In genomic region chr10:122342356-122342755, GRCm38 (mm10) we compare ENCODE assay signal across 17 mouse cellular contexts.
A peak's percentile ranks its signal among the peaks of the same experiment; 100 is the strongest.
DNase-seq lines count a peak whose midpoint lies in the region; ATAC-seq and TF ChIP-seq lines count a peak whose summit lies in the region.
"Had no signal": no experiment of that assay in that cellular context is flagged by ENCODE, and none has a peak within 500 bp of the region (broad histone marks: within the 10 kb centered on the region; RNA-seq: fewer than 3 reads in every experiment).

No protein-coding gene starts in this region.

- no peak overlapping the region for H3K27ac ChIP-seq in heart, embryonic 14.5 days (replicated peaks in 1 of 2; ENCODE audit: control insufficient read depth in 1 of 2, insufficient read depth in 1 of 2, low read depth in 2 of 2, low read length in 2 of 2)
- H3K27ac ChIP-seq in kidney, embryonic 15.5 days, result no peak overlapping the region
- H3K27ac ChIP-seq in lung, postnatal 0 days (ENCODE audit: low read length), result no peak overlapping the region
- H3K27ac ChIP-seq: forebrain, embryonic 10.5 days; hindbrain, embryonic 14.5 days; neural tube, embryonic 13.5 days had no signal

- no peak overlapping the region for H3K9ac ChIP-seq in heart, embryonic 14.5 days (ENCODE audit: low read length)
- H3K9ac ChIP-seq in kidney, embryonic 15.5 days, result no peak overlapping the region
- H3K9ac ChIP-seq in lung, postnatal 0 days (replicated peaks; ENCODE audit: low read depth), result no peak overlapping the region
- H3K9ac ChIP-seq: forebrain, postnatal 0 days; hindbrain, embryonic 14.5 days; neural tube, embryonic 13.5 days had no signal

- TF ChIP-seq EP300 in lung, postnatal 0 days (IDR thresholded peaks at IDR 0.05), result no peak

- no peak for DNase-seq in heart, postnatal 14 days
- DNase-seq in kidney, adult 18-20 months, result no peak
- DNase-seq in lung, postnatal 0 days (ENCODE audit: low spot score), result peak; percentile 43
- no peak for DNase-seq in lung, adult 18-20 months
- no peak for DNase-seq in right cerebral cortex, postnatal 25 days
- DNase-seq: cerebellum, adult 8-10 months; forebrain, postnatal 0 days; heart, postnatal 10 days; midbrain, embryonic 14.5 days; right cerebral cortex, adult 18-20 months; thymus, postnatal 14 days had no signal

- H3K9me3 ChIP-seq in heart, embryonic 14.5 days (ENCODE audit: control insufficient read depth, low read length), result no peaks in the 10 kb centered on the region
- H3K9me3 ChIP-seq in kidney, embryonic 15.5 days (replicated peaks), result no peaks in the 10 kb centered on the region
- H3K9me3 ChIP-seq in lung, postnatal 0 days (ENCODE audit: low read length), result no peaks in the 10 kb centered on the region
- H3K9me3 ChIP-seq: forebrain, embryonic 10.5 days; neural tube, embryonic 13.5 days had no signal

- no peak for TF ChIP-seq CTCF in lung, postnatal 0 days (IDR thresholded peaks at IDR 0.05)

- peak overlapping the region; percentile 28; the same call in 1 of the 2 replicates for H3K4me2 ChIP-seq in heart, embryonic 14.5 days (ENCODE audit: low read length)
- H3K4me2 ChIP-seq in kidney, embryonic 15.5 days, result no peak overlapping the region
- no peak overlapping the region for H3K4me2 ChIP-seq in lung, postnatal 0 days (replicated peaks; ENCODE audit: low read depth, low read length)
- H3K4me2 ChIP-seq: hindbrain, embryonic 14.5 days; neural tube, embryonic 13.5 days had no signal

- 35% methylated on average over 12 of the region's 12 CpGs for WGBS in heart, embryonic 14.5 days
- WGBS in kidney, embryonic 15.5 days, result 68% methylated on average over 12 of the region's 12 CpGs
- 32% methylated on average over 12 of the region's 12 CpGs for WGBS in lung, postnatal 0 days

- no peaks in the 10 kb centered on the region for H3K36me3 ChIP-seq in heart, embryonic 14.5 days (ENCODE audit: control insufficient read depth, insufficient read depth, low read length)
- no peaks in the 10 kb centered on the region for H3K36me3 ChIP-seq in kidney, embryonic 15.5 days
- H3K36me3 ChIP-seq in lung, postnatal 0 days (ENCODE audit: insufficient read depth, low read length), result no peaks in the 10 kb centered on the region
- H3K36me3 ChIP-seq: forebrain, embryonic 10.5 days; neural tube, embryonic 13.5 days had no signal

- H3K4me1 ChIP-seq in heart, embryonic 14.5 days (ENCODE audit: control insufficient read depth in 2 of 2, insufficient read depth in 2 of 2, low read length in 2 of 2), result peaks cover 0 to 2% of the 10 kb centered on the region in 2 experiments; a peak in 2 of 4 replicates
- H3K4me1 ChIP-seq in kidney, embryonic 15.5 days, result 0 out of 2 replicates have a peak, but pooled peaks cover 3% of the 10 kb centered on the region
- H3K4me1 ChIP-seq in lung, postnatal 0 days (ENCODE audit: insufficient read depth, low read depth, low read length), result no peaks in the 10 kb centered on the region
- H3K4me1 ChIP-seq: forebrain, embryonic 10.5 days; megakaryocyte, embryonic 14.5 days; neural tube, embryonic 13.5 days had no signal

- intact Hi-C loops in heart, postnatal 14 days (cut with DNase I), result no loop called here

- no peak overlapping the region for H3K4me3 ChIP-seq in heart, embryonic 14.5 days (ENCODE audit: control insufficient read depth in 1 of 2, insufficient read depth in 1 of 2, low read depth in 1 of 2, low read length in 2 of 2)
- no peak overlapping the region for H3K4me3 ChIP-seq in kidney, embryonic 15.5 days (replicated peaks)
- no peak overlapping the region for H3K4me3 ChIP-seq in lung, postnatal 0 days (ENCODE audit: low read depth, low read length)
- H3K4me3 ChIP-seq: forebrain, embryonic 10.5 days; megakaryocyte, embryonic 14.5 days; neural tube, embryonic 13.5 days had no signal

- no peak for ATAC-seq in heart, embryonic 14.5 days (ENCODE audit: insufficient number of reproducible peaks, insufficient read depth, low FRiP score, low read depth)
- peak; percentile 65; the same call in 1 of the 2 replicates for ATAC-seq in kidney, embryonic 15.5 days (replicated peaks; ENCODE audit: low FRiP score)
- ATAC-seq in lung, postnatal 0 days, result peak; percentile 52
- ATAC-seq: forebrain, postnatal 0 days had no signal

- no peaks in the 10 kb centered on the region for H3K27me3 ChIP-seq in heart, embryonic 14.5 days (ENCODE audit: control insufficient read depth, insufficient read depth, low read length)
- no peaks in the 10 kb centered on the region for H3K27me3 ChIP-seq in kidney, embryonic 15.5 days
- H3K27me3 ChIP-seq in lung, postnatal 0 days (replicated peaks; ENCODE audit: insufficient read depth, low read length), result no peaks in the 10 kb centered on the region
- H3K27me3 ChIP-seq: megakaryocyte, embryonic 14.5 days; neural tube, embryonic 13.5 days had no signal
